Mouse (Mus musculus): ENCODE results near the gene Pnn. TPM values are rescaled to one million over a fixed set of nuclear protein-coding genes. Genes with fewer than 3 reads are reported as not detected.
"Not testable (repeated sequence)": the region's sequence is repeated elsewhere in the genome, so short reads cannot be mapped to it uniquely, and the experiment has no call there.

Pnn gene
- polyA plus RNA-seq, 1 experiment from 2014 or later, result 106 TPM

DNA sequence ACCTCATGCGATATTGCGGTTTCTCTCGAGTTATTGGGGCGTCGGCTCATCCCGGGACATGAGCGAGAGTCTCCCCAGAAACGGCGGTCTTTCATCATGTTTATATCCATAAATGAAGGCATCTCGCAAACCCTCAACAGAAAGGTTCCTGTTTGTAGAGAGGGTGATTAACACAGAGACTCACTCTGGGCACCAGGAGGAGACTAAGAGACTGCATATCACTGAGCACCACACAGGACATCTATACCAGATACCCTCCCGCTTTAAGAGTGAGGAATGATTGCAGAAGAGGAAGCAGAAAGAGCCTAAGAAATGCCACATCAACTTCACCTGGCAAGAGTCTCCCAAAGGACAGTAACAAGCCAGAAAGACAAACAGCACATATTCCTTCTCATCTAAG, 10.5 kb upstream of the Pnn start:
- Histone ChIP-seq H3K27me3 (no peaks in the 10 kb centered on the region), H3K4me3 (no peak overlapping the region), H3K9ac (no peak overlapping the region), H3K4me1 (peaks cover 14% of the 10 kb centered on the region), H3K27ac (no peak overlapping the region), H3K36me3 (peaks cover 20% of the 10 kb centered on the region), H3K9me3 (replicated peaks) (no peaks in the 10 kb centered on the region), H3K4me2 (replicated peaks) (no peak overlapping the region)
- no peak for ATAC-seq (ENCODE audit: low FRiP score)
- WGBS, result 97% methylated on average over 11 of the region's 11 CpGs

DNA sequence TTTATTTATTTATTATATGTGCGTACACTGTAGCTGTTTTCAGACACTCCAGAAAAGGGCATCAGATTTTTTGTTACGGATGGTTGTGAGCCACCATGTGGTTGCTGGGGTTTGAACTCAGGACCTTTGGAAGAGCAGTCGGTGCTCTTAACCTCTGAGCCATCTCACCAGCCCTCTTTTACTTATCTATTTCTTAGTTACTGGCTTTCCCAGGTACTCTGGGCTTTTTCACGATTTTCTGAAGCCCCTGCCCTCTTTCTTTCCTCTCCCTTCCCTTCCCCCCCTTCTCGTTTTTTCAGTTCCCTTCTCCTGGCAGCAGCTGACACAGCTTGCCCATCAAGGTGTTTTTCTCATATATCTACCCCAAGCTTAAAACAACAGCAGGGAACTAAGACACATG, 8.4 kb upstream of the Pnn start:
- WGBS, result 91% methylated on average over 5 of the region's 5 CpGs
- H3K27me3 ChIP-seq; H3K9ac ChIP-seq; H3K4me3 ChIP-seq; H3K4me2 ChIP-seq (replicated peaks); ATAC-seq (ENCODE audit: low FRiP score); H3K27ac ChIP-seq; H3K9me3 ChIP-seq (replicated peaks): not testable (repeated sequence)
- H3K36me3 ChIP-seq, result peaks cover 16% of the 10 kb centered on the region; the same call in 1 of the 2 replicates
- H3K4me1 ChIP-seq, result peaks cover 14% of the 10 kb centered on the region

DNA sequence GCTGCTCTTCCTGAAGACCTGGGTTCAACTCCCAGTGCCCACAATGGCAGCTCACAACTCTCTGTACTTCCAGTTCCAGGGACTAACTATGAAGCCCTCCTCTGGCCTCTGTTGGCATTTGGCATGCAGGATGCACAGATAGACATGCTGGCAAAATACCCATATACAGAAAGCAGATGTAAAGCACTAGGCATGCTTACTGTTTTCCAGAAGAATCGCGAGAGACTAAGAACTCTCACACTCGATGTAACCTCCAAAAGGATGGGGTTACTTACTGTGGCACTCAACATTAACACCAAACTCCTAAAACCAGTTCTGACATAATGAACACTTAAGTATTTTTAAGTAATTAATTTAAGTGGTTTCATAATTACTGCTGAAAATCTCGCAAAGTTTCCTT, 6.4 kb upstream of the Pnn start:
- Histone ChIP-seq H3K36me3 (peaks cover 12% of the 10 kb centered on the region; the same call in 1 of the 2 replicates), H3K4me1 (peaks cover 14% of the 10 kb centered on the region), H3K9me3 (replicated peaks) (no peaks in the 10 kb centered on the region), H3K4me2 (replicated peaks) (peak overlapping the region; percentile 77), H3K4me3 (peak overlapping the region; percentile 86), H3K27ac (peak overlapping the region; percentile 94), H3K27me3 (0 out of 2 replicates have a peak, but pooled peaks cover 3% of the 10 kb centered on the region), H3K9ac (peak overlapping the region; percentile 96)
- no peak for ATAC-seq (ENCODE audit: low FRiP score)
- 69% methylated on average over 4 of the region's 4 CpGs for WGBS

DNA sequence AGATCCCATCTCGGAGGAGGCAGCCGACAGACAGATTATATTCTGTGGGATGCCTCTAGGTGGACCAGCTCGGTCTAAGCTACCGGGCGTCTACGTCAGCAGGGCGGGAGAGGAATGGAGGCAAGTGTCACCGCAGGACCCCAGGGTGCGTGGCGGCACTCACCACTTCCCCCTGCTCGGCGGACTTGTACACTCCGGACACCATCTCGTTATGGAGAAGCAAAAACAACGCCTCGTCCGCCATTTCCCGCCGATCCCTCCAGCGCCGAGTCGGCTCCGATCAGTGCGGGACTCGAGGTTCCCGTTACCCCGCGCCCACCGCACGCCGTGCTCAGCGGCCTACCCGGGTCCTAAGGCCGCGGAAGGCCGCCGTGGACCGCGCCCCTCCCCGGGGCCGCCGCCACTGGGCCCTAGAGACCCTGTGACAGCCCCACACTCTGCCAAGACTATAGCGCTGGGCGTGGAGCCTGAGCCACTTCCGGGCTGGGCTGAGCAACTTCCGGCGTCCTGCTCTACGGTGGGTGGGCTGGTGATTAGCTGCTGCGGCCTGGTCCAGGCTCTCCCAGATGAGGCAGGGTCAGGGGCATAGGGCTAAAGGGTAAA, 5.6 kb upstream of the Pnn start, which contains the start of gene Trappc6b:
Gene Trappc6b, minus strand, starts transcription at position 480 of the 603 bp plus-strand sequence.
- Histone ChIP-seq H3K4me1 (peaks cover 15% of the 10 kb centered on the region), H3K4me3 (peak within 1 kb of the TSS; percentile 86), H3K27me3 (0 out of 2 replicates have a peak, but pooled peaks cover 3% of the 10 kb centered on the region), H3K4me2 (replicated peaks) (peak within 1 kb of the TSS; percentile 77), H3K36me3 (peaks cover 10% of the 10 kb centered on the region; the same call in 1 of the 2 replicates), H3K27ac (peak within 1 kb of the TSS; percentile 94), H3K9ac (peak within 1 kb of the TSS; percentile 96), H3K9me3 (replicated peaks) (no peaks in the 10 kb centered on the region)
- under 1% methylated on average over 49 of the region's 49 CpGs for WGBS
- ATAC-seq (ENCODE audit: low FRiP score), result peak; percentile 97

DNA sequence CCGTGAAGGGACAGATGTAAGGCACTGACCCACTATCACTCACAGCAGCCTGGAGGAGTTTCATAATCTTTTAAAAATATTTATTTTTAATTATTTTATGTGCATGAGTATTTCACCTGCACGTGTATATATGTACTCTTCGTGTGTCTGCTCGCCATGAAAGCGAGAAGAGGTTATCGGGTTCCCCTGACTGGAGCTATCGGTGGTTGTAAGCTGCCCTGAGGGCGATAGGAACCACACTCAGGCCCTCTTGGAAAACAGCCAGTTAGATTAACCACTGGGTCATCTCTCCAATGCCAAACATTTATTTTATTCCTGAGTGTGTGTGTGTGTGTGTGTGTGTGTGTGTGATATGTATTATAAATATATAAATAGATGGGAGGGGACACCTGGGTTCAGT, 1.8 kb upstream of the Pnn start:
- H3K4me1 ChIP-seq, result peaks cover 17% of the 10 kb centered on the region
- no peak overlapping the region for H3K4me2 ChIP-seq (replicated peaks)
- 81% methylated on average over 8 of the region's 8 CpGs for WGBS

DNA sequence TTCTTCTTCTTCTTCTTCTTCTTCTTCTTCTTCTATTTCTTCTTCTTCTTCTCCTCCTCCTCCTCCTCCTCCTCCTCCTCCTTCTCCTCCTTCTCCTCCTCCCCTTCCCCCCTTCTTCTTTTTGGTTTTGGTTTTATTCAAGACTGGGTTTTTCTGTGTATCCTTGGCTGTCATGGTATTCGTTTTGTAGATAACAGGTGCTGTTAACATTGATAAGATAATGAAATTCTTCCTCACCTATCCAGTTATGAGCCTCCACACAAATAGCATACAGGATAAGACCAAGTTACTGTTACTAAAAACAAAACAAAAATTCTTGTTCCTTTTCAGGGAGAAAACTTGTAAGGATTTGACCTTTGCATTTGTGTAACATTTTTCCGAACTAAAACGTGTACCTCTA, 908 bp upstream of the Pnn start:
- 86% methylated on average over 3 of the region's 3 CpGs for WGBS
- peak overlapping the region; percentile 86 for H3K27ac ChIP-seq

More for the DNA sequence above, 1.8 kb upstream of the Pnn start:
- Histone ChIP-seq H3K9me3 (replicated peaks) (no peaks in the 10 kb centered on the region), H3K27me3 (0 out of 2 replicates have a peak, but pooled peaks cover 3% of the 10 kb centered on the region), H3K4me3 (no peak overlapping the region), H3K27ac (no peak overlapping the region), H3K9ac (no peak overlapping the region), H3K36me3 (peaks cover 17% of the 10 kb centered on the region)
- ATAC-seq (ENCODE audit: low FRiP score), result no peak

DNA sequence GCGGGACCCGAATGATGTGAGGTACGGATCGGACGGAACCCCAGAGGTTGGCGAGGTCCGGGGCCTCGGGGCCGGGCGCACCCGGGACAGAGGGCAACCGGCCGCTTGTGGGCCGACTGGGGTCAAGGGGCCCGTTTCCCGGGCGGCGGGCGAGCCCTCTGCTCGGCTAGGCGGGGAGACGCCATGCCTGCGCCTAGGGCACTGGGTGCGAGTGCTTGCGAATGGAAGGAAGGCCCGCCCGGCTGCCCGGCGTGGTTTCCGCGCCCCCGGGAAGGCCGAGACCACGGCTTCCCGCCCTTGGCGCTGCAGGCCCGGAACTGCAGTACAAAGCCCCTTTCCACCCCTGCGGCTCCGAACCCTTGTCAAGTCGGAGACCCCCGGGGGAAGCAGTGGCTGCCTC, 411 bp downstream of the Pnn start:
- ATAC-seq (ENCODE audit: low FRiP score), result peak; percentile 75
- peaks cover 11% of the 10 kb centered on the region for H3K4me1 ChIP-seq
- H3K27me3 ChIP-seq, result 0 out of 2 replicates have a peak, but pooled peaks cover 3% of the 10 kb centered on the region
- H3K9ac ChIP-seq, result peak overlapping the region; percentile 98
- peak overlapping the region; percentile 89 for H3K4me2 ChIP-seq (replicated peaks)
- H3K27ac ChIP-seq, result peak overlapping the region; percentile 90
- WGBS, result under 1% methylated on average over 41 of the region's 41 CpGs
- H3K4me3 ChIP-seq, result peak overlapping the region; percentile 97
- no peaks in the 10 kb centered on the region for H3K9me3 ChIP-seq (replicated peaks)
- H3K36me3 ChIP-seq, result peaks cover 38% of the 10 kb centered on the region

More for the DNA sequence above, 908 bp upstream of the Pnn start:
- no peaks in the 10 kb centered on the region for H3K9me3 ChIP-seq (replicated peaks)
- H3K4me2 ChIP-seq (replicated peaks), result peak overlapping the region; percentile 89
- ATAC-seq (ENCODE audit: low FRiP score), result no peak
- peaks cover 11% of the 10 kb centered on the region for H3K4me1 ChIP-seq
- no peak overlapping the region for H3K4me3 ChIP-seq
- H3K36me3 ChIP-seq, result peaks cover 24% of the 10 kb centered on the region
- no peak overlapping the region for H3K9ac ChIP-seq
- H3K27me3 ChIP-seq, result 0 out of 2 replicates have a peak, but pooled peaks cover 3% of the 10 kb centered on the region

DNA sequence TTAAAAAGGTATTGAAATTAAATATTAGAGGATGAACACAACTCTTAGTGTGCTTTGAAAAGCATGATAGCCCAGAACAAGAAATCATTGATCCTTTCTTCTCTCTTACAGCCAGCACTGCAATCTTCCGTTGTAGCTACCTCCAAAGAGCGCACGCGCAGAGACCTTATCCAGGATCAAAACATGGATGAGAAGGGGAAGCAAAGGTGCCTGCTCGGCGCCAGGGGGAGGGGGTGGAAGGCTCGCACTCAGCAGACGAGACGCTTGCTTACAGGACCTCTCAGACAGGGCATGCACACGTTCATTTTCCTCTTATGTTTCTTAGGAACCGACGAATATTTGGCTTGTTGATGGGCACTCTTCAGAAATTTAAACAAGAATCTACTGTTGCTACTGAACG, 2.1 kb downstream of the Pnn start:
- no peak overlapping the region for H3K4me3 ChIP-seq
- peaks cover 43% of the 10 kb centered on the region for H3K36me3 ChIP-seq
- H3K4me1 ChIP-seq, result peaks cover 11% of the 10 kb centered on the region
- H3K27ac ChIP-seq, result no peak overlapping the region
- 0 out of 2 replicates have a peak, but pooled peaks cover 2% of the 10 kb centered on the region for H3K27me3 ChIP-seq
- 97% methylated on average over 13 of the region's 13 CpGs for WGBS
- H3K4me2 ChIP-seq (replicated peaks), result no peak overlapping the region
- H3K9ac ChIP-seq, result no peak overlapping the region
- ATAC-seq (ENCODE audit: low FRiP score), result no peak
- H3K9me3 ChIP-seq (replicated peaks), result no peaks in the 10 kb centered on the region

DNA sequence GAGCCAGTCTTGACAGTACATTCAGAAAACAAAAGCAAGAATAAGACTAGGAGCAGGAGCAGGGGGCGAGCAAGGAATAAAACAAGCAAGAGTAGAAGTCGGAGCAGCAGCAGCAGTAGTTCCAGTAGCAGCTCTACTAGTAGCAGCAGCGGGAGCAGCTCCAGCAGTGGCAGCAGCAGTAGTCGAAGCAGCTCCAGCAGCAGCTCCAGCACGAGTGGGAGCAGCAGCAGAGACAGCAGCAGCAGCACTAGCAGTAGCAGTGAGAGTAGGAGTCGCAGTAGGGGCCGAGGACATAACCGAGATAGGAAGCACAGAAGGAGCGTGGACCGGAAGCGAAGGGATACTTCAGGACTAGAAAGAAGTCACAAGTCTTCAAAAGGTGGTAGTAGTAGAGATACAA, 5.6 kb downstream of the Pnn start:
- Histone ChIP-seq H3K36me3 (peaks cover 53% of the 10 kb centered on the region), H3K4me2 (replicated peaks) (no peak overlapping the region), H3K4me1 (peaks cover 8% of the 10 kb centered on the region), H3K9me3 (replicated peaks) (no peaks in the 10 kb centered on the region), H3K4me3 (no peak overlapping the region), H3K9ac (no peak overlapping the region), H3K27ac (no peak overlapping the region), H3K27me3 (no peaks in the 10 kb centered on the region)
- ATAC-seq (ENCODE audit: low FRiP score), result no peak
- 90% methylated on average over 11 of the region's 11 CpGs for WGBS

DNA sequence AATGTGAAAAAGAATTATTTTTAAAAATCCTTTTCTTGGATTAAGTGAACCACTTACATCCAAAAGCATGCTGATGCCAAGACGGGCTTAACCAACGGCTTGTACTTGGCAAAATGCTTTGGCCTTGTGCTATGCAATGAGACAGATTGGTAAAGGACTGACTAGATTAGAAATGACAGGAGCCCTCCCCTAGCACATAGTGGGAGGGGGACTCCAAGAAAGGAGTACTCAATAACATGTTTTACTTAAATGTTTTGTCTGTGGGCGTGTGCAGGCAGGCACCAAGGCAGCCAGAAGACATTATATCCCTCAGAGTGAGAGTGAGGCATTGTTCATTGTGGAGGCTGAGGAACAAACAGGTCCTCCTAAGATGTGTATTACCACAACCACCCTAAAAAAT, 7.4 kb downstream of the Pnn start:
- Histone ChIP-seq H3K27me3 (no peaks in the 10 kb centered on the region), H3K4me2 (replicated peaks) (no peak overlapping the region), H3K4me1 (no peaks in the 10 kb centered on the region), H3K27ac (no peak overlapping the region), H3K9ac (no peak overlapping the region), H3K9me3 (replicated peaks) (no peaks in the 10 kb centered on the region), H3K36me3 (peaks cover 43% of the 10 kb centered on the region), H3K4me3 (no peak overlapping the region)
- no peak for ATAC-seq (ENCODE audit: low FRiP score)
- 89% methylated on average over 3 of the region's 3 CpGs for WGBS

DNA sequence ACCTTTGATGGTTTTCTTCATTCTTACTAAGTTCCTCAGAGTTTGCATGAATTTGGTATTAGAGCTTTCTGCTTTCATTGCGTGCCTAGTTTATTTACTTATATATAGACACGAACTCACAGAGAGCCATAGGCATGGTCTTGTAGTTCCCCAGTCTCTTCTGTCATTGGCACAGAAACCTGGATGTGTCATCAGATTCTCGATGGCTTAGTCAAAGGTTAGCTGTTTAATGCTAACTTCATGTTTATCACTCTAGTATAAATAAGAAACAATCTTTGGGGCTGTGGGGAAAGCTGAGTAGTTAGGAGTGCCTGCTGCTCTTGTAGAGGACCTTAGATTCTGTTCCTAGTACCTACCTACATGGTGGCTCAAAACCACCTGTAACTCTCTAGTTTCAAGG, 10.3 kb downstream of the Pnn start:
- no peaks in the 10 kb centered on the region for H3K4me1 ChIP-seq
- peaks cover 16% of the 10 kb centered on the region for H3K36me3 ChIP-seq
- H3K4me2 ChIP-seq (replicated peaks), result no peak overlapping the region
- WGBS, result 94% methylated on average over 3 of the region's 3 CpGs
- no peak overlapping the region for H3K4me3 ChIP-seq
- ATAC-seq (ENCODE audit: low FRiP score), result no peak
- no peaks in the 10 kb centered on the region for H3K27me3 ChIP-seq
- no peak overlapping the region for H3K27ac ChIP-seq
- no peak overlapping the region for H3K9ac ChIP-seq
- H3K9me3 ChIP-seq (replicated peaks), result no peaks in the 10 kb centered on the region

DNA sequence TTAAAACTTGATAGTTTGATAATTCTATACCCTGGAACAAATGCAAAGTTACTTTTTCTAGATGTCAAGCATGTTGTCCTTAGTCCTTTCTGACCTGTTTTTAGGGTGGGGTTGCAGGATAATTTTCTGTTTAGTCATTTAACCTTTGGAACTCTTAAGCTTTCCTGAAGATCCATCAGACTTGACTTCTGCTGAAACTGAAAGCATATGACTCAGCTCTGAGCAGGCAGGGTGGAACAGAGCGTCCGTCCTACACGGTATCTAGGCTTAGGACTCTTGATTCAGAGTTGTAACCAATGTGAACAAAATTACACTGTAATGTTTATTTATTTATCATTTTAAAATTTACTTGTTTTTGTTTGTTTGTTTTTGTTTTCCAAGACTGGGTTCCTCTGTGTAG, 11.2 kb downstream of the Pnn start:
- no peaks in the 10 kb centered on the region for H3K4me1 ChIP-seq
- H3K27ac ChIP-seq, result no peak overlapping the region
- 98% methylated on average over 3 of the region's 3 CpGs for WGBS
- H3K4me3 ChIP-seq, result no peak overlapping the region
- H3K27me3 ChIP-seq, result no peaks in the 10 kb centered on the region
- no peaks in the 10 kb centered on the region for H3K9me3 ChIP-seq (replicated peaks)
- ATAC-seq (ENCODE audit: low FRiP score), result no peak
- H3K36me3 ChIP-seq, result 0 out of 2 replicates have a peak, but pooled peaks cover 10% of the 10 kb centered on the region
- H3K9ac ChIP-seq, result no peak overlapping the region
- no peak overlapping the region for H3K4me2 ChIP-seq (replicated peaks)

DNA sequence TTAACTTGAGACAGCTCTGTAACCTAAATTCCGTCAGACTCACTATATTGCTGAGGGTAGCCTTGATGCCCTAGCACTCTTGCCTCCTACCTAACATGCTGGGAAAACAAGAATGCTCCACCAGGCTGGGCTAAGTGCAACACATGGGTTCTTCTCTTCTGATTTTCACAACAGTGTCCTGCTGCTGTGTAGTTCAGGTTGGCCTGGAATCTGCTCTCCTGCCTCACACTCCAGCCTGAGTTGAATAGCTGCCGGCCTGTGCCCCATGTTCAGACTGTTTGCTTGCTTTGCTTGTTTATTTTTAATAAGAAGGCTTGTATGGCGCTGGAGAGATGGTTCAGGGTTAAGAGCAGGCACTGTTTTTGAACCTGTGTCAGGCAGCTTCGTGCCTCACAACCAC, 13.8 kb downstream of the Pnn start:
- WGBS, result 89% methylated on average over 4 of the region's 4 CpGs
- no peaks in the 10 kb centered on the region for H3K4me1 ChIP-seq
- H3K9me3 ChIP-seq (replicated peaks), result no peaks in the 10 kb centered on the region
- no peak overlapping the region for H3K4me3 ChIP-seq
- 0 out of 2 replicates have a peak, but pooled peaks cover 3% of the 10 kb centered on the region for H3K36me3 ChIP-seq
- H3K9ac ChIP-seq, result no peak overlapping the region
- H3K27ac ChIP-seq, result no peak overlapping the region
- H3K27me3 ChIP-seq, result no peaks in the 10 kb centered on the region
- no peak for ATAC-seq (ENCODE audit: low FRiP score)
- H3K4me2 ChIP-seq (replicated peaks), result no peak overlapping the region

All from hindbrain, embryonic 12.5 days (tissue).